Comparison of ENCODE assay signal across 1 mouse cellular context in the genomic region with DNA sequence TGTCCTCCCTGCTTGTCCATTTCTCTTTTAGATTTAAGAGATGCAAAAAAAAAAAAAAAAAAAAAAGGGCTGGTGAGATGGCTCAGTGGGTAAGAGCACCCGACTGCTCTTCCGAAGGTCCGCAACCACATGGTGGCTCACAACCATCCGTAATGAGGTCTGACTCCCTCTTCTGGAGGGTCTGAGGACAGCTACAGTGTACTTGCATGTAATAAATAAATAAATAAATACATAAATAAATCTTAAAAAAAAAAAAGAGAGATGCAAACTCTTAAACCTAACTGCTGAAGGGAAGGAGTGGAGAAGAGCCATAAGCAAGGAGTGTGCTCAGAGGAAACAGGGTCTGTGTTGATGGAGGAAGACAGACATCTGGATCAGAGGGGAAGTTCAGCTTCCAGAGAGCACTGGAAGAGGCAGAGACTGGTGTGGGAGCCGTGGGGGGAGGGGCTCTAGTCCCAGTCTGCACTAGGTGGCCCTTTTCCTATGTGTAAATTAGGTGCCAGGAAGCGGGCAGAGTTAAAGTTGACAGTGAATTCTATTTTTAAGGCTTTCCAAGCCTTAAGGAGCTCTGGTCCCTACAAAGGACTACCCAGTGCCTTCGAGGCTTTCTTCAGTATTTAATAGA.
A peak's percentile ranks its signal among the peaks of the same experiment; 100 is the strongest.
TF ChIP-seq lines count a peak whose summit lies in the region.

No protein-coding gene starts in this region.

TF ChIP-seq in MEL, 35 proteins besides CTCF, POLR2A, EP300 and RAD21:
- TF ChIP-seq ZNF384 (IDR thresholded peaks at IDR 0.05; ENCODE audit: low read depth, low read length) (0 out of 2 replicates have a peak, but pooled peaks have one; percentile 5), USF2 (IDR thresholded peaks at IDR 0.05; ENCODE audit: borderline replicate concordance in 1 of 2, insufficient read depth in 1 of 2, low read depth in 1 of 2, low read length in 2 of 2) (no peak)
TF ChIP-seq in MEL: peak in this region for 1.
